Mouse (Mus musculus): Measurements from ENCODE around the gene Trrap. TPM values are rescaled to one million over a fixed set of nuclear protein-coding genes. Genes with fewer than 3 reads are reported as not detected.

Trrap gene
- polyA plus RNA-seq, 1 experiment from 2014 or later = 69.1 TPM

GRCm38 (mm10) chr5:144907591-144907990 lies 140.1 kb downstream of the Trrap start:
- H3K4me2 ChIP-seq = no peak overlapping the region
- peaks cover 21% of the 10 kb centered on the region for H3K4me1 ChIP-seq (replicated peaks)
- no peak overlapping the region for H3K27ac ChIP-seq (replicated peaks)
- H3K27me3 ChIP-seq = no peaks in the 10 kb centered on the region
- no peaks in the 10 kb centered on the region for H3K9me3 ChIP-seq
- no peak for ATAC-seq (ENCODE audit: low FRiP score, low read depth)
- no peaks in the 10 kb centered on the region for H3K36me3 ChIP-seq
- no peak overlapping the region for H3K9ac ChIP-seq
- H3K4me3 ChIP-seq = no peak overlapping the region
- 71% methylated on average over 2 of the region's 2 CpGs for WGBS

Small RNA genes within 50 kb of the gene (microRNA-seq; reads per million reads assigned to microRNA genes)
- 0.87 reads per million for gene Mir7039

Other genes starting within 250 kb of the Trrap start
- 5.5 and 7.9 TPM in 2 replicates for gene Nptx2, start 221.8 kb upstream of the Trrap start, polyA plus RNA-seq (2015; fragmentation: Nextera tagmentation; extraction: Ambion mirVana)
- 389 and 429 TPM in 2 replicates for gene Tmem130, start 5.9 kb upstream of the Trrap start, polyA plus RNA-seq (2015; fragmentation: Nextera tagmentation; extraction: Ambion mirVana)
- 33.9 and 36.0 TPM in 2 replicates for gene Smurf1, start 198.1 kb downstream of the Trrap start, polyA plus RNA-seq (2015; fragmentation: Nextera tagmentation; extraction: Ambion mirVana)